Mouse (Mus musculus): ENCODE results near the gene Ttc34. TPM values are rescaled to one million over a fixed set of nuclear protein-coding genes. Genes with fewer than 3 reads are reported as not detected.

Gene Ttc34
- polyA plus RNA-seq, 1 experiment from 2014 or later: 0.58 TPM

GRCm38 (mm10) chr4:154826224-154826623, 11.0 kb upstream of the Ttc34 start:
- ATAC-seq (replicated peaks; ENCODE audit: insufficient number of reproducible peaks, low FRiP score, low TSS enrichment, low read depth) (0 out of 2 replicates have a peak, but pooled peaks have one; percentile 25), DNase-seq (ENCODE audit: low spot score) (no peak)
- no peaks in the 10 kb centered on the region for H3K9me3 ChIP-seq (replicated peaks; ENCODE audit: control insufficient read depth, low read length)
- H3K4me2 ChIP-seq (ENCODE audit: low read depth, low read length): no peak overlapping the region
- H3K36me3 ChIP-seq (replicated peaks; ENCODE audit: control insufficient read depth, insufficient read depth, low read depth, low read length): no peaks in the 10 kb centered on the region
- H3K27me3 ChIP-seq (ENCODE audit: control insufficient read depth, insufficient read depth, low read length): no peaks in the 10 kb centered on the region
- no peak overlapping the region for H3K4me3 ChIP-seq (ENCODE audit: low read depth, low read length)
- H3K27ac ChIP-seq (replicated peaks; ENCODE audit: low read depth, low read length): no peak overlapping the region
- no peaks in the 10 kb centered on the region; the same call in 1 of the 2 replicates for H3K4me1 ChIP-seq (ENCODE audit: control insufficient read depth, insufficient read depth, low read length)
- H3K9ac ChIP-seq (replicated peaks; ENCODE audit: low read length): 0 out of 2 replicates have a peak overlapping the region, but pooled peaks have one; percentile 7
- WGBS: 56% methylated on average over 7 of the region's 7 CpGs

- no peak overlapping the region for H3K4me2 ChIP-seq (ENCODE audit: low read depth, low read length)
- H3K9me3 ChIP-seq (replicated peaks; ENCODE audit: control insufficient read depth, low read length): no peaks in the 10 kb centered on the region
- no peak overlapping the region for H3K27ac ChIP-seq (replicated peaks; ENCODE audit: low read depth, low read length)
- H3K4me1 ChIP-seq (ENCODE audit: control insufficient read depth, insufficient read depth, low read length): no peaks in the 10 kb centered on the region; the same call in 1 of the 2 replicates
- H3K4me3 ChIP-seq (ENCODE audit: low read depth, low read length): no peak overlapping the region
- ATAC-seq (replicated peaks; ENCODE audit: insufficient number of reproducible peaks, low FRiP score, low TSS enrichment, low read depth) (no peak), DNase-seq (ENCODE audit: low spot score) (no peak)
- WGBS: 90% methylated on average over 7 of the region's 7 CpGs
- no peak overlapping the region for H3K9ac ChIP-seq (replicated peaks; ENCODE audit: low read length)
- no peaks in the 10 kb centered on the region for H3K27me3 ChIP-seq (ENCODE audit: control insufficient read depth, insufficient read depth, low read length)
- H3K36me3 ChIP-seq (replicated peaks; ENCODE audit: control insufficient read depth, insufficient read depth, low read depth, low read length): no peaks in the 10 kb centered on the region
Observed at GRCm38 (mm10) chr4:154827181-154827580, 10.1 kb upstream of the Ttc34 start.

GRCm38 (mm10) chr4:154827861-154828610, 9.2 kb upstream of the Ttc34 start:
- Histone ChIP-seq H3K9me3 (replicated peaks; ENCODE audit: control insufficient read depth, low read length) (no peaks in the 10 kb centered on the region), H3K4me2 (ENCODE audit: low read depth, low read length) (no peak overlapping the region), H3K27me3 (ENCODE audit: control insufficient read depth, insufficient read depth, low read length) (no peaks in the 10 kb centered on the region), H3K9ac (replicated peaks; ENCODE audit: low read length) (no peak overlapping the region), H3K4me3 (ENCODE audit: low read depth, low read length) (no peak overlapping the region), H3K36me3 (replicated peaks; ENCODE audit: control insufficient read depth, insufficient read depth, low read depth, low read length) (no peaks in the 10 kb centered on the region), H3K4me1 (ENCODE audit: control insufficient read depth, insufficient read depth, low read length) (no peaks in the 10 kb centered on the region; the same call in 1 of the 2 replicates), H3K27ac (replicated peaks; ENCODE audit: low read depth, low read length) (no peak overlapping the region)
- DNase-seq (ENCODE audit: low spot score) (no peak), ATAC-seq (replicated peaks; ENCODE audit: insufficient number of reproducible peaks, low FRiP score, low TSS enrichment, low read depth) (no peak)
- WGBS: 52% methylated on average over 10 of the region's 10 CpGs

- Histone ChIP-seq H3K4me3 (ENCODE audit: low read depth, low read length) (no peak overlapping the region), H3K9ac (replicated peaks; ENCODE audit: low read length) (no peak overlapping the region), H3K4me2 (ENCODE audit: low read depth, low read length) (no peak overlapping the region), H3K27me3 (ENCODE audit: control insufficient read depth, insufficient read depth, low read length) (no peaks in the 10 kb centered on the region), H3K27ac (replicated peaks; ENCODE audit: low read depth, low read length) (no peak overlapping the region), H3K4me1 (ENCODE audit: control insufficient read depth, insufficient read depth, low read length) (no peaks in the 10 kb centered on the region), H3K36me3 (replicated peaks; ENCODE audit: control insufficient read depth, insufficient read depth, low read depth, low read length) (no peaks in the 10 kb centered on the region), H3K9me3 (replicated peaks; ENCODE audit: control insufficient read depth, low read length) (no peaks in the 10 kb centered on the region)
- no peak for DNase-seq (ENCODE audit: low spot score)
- no peak for ATAC-seq (replicated peaks; ENCODE audit: insufficient number of reproducible peaks, low FRiP score, low TSS enrichment, low read depth)
- 54% methylated on average over 9 of the region's 9 CpGs for WGBS
Observed at GRCm38 (mm10) chr4:154831915-154832573, 5.2 kb upstream of the Ttc34 start.

GRCm38 (mm10) chr4:154836183-154836915, 910 bp upstream of the Ttc34 start:
- Histone ChIP-seq H3K27me3 (ENCODE audit: control insufficient read depth, insufficient read depth, low read length) (no peaks in the 10 kb centered on the region), H3K4me2 (ENCODE audit: low read depth, low read length) (no peak overlapping the region), H3K9ac (replicated peaks; ENCODE audit: low read length) (no peak overlapping the region), H3K4me1 (ENCODE audit: control insufficient read depth, insufficient read depth, low read length) (no peaks in the 10 kb centered on the region), H3K4me3 (ENCODE audit: low read depth, low read length) (no peak overlapping the region), H3K36me3 (replicated peaks; ENCODE audit: control insufficient read depth, insufficient read depth, low read depth, low read length) (no peaks in the 10 kb centered on the region), H3K27ac (replicated peaks; ENCODE audit: low read depth, low read length) (no peak overlapping the region), H3K9me3 (replicated peaks; ENCODE audit: control insufficient read depth, low read length) (no peaks in the 10 kb centered on the region)
- DNase-seq (ENCODE audit: low spot score) (no peak), ATAC-seq (replicated peaks; ENCODE audit: insufficient number of reproducible peaks, low FRiP score, low TSS enrichment, low read depth) (peak; percentile 35; the same call in 1 of the 2 replicates)
- WGBS: 67% methylated on average over 7 of the region's 7 CpGs

GRCm38 (mm10) chr4:154838741-154839140, 1.5 kb downstream of the Ttc34 start:
- WGBS: 89% methylated on average over 13 of the region's 13 CpGs
- ATAC-seq (replicated peaks; ENCODE audit: insufficient number of reproducible peaks, low FRiP score, low TSS enrichment, low read depth): no peak

GRCm38 (mm10) chr4:154839406-154839805, 2.1 kb downstream of the Ttc34 start:
- Histone ChIP-seq H3K27me3 (ENCODE audit: control insufficient read depth, insufficient read depth, low read length) (no peaks in the 10 kb centered on the region), H3K36me3 (replicated peaks; ENCODE audit: control insufficient read depth, insufficient read depth, low read depth, low read length) (no peaks in the 10 kb centered on the region), H3K4me3 (ENCODE audit: low read depth, low read length) (no peak overlapping the region), H3K27ac (replicated peaks; ENCODE audit: low read depth, low read length) (no peak overlapping the region), H3K9ac (replicated peaks; ENCODE audit: low read length) (no peak overlapping the region), H3K9me3 (replicated peaks; ENCODE audit: control insufficient read depth, low read length) (no peaks in the 10 kb centered on the region), H3K4me1 (ENCODE audit: control insufficient read depth, insufficient read depth, low read length) (no peaks in the 10 kb centered on the region), H3K4me2 (ENCODE audit: low read depth, low read length) (no peak overlapping the region)
- no peak; the same call in 1 of the 2 replicates for ATAC-seq (replicated peaks; ENCODE audit: insufficient number of reproducible peaks, low FRiP score, low TSS enrichment, low read depth)
- DNase-seq (ENCODE audit: low spot score): no peak
- WGBS: 56% methylated on average over 11 of the region's 11 CpGs

More at GRCm38 (mm10) chr4:154838741-154839140, 1.5 kb downstream of the Ttc34 start:
- no peak overlapping the region for H3K4me3 ChIP-seq (ENCODE audit: low read depth, low read length)
- no peaks in the 10 kb centered on the region for H3K27me3 ChIP-seq (ENCODE audit: control insufficient read depth, insufficient read depth, low read length)
- H3K9me3 ChIP-seq (replicated peaks; ENCODE audit: control insufficient read depth, low read length): no peaks in the 10 kb centered on the region
- no peak overlapping the region for H3K4me2 ChIP-seq (ENCODE audit: low read depth, low read length)
- H3K27ac ChIP-seq (replicated peaks; ENCODE audit: low read depth, low read length): no peak overlapping the region
- DNase-seq (ENCODE audit: low spot score): no peak
- no peak overlapping the region for H3K9ac ChIP-seq (replicated peaks; ENCODE audit: low read length)
- no peaks in the 10 kb centered on the region for H3K36me3 ChIP-seq (replicated peaks; ENCODE audit: control insufficient read depth, insufficient read depth, low read depth, low read length)
- H3K4me1 ChIP-seq (ENCODE audit: control insufficient read depth, insufficient read depth, low read length): no peaks in the 10 kb centered on the region
